Mouse (Mus musculus) kidney, embryonic 14.5 days (tissue): ENCODE results near the gene Rprd1b. TPM values are rescaled to one million over a fixed set of nuclear protein-coding genes. Genes with fewer than 3 reads are reported as not detected.

Experiments
- ATAC-seq: fragments of 200-750 bp; cut with Nextera tagmentation; 2 replicates; pipeline ENCODE4 v1.8.0; 2017; ENCODE audit warnings: moderate number of reproducible peaks, mild to moderate bottlenecking, moderate TSS enrichment, moderate library complexity; ENCODE audit not compliant: low FRiP score, low TSS enrichment
- H3K27ac ChIP-seq: fragments of 300-500 bp; sonication (generic); 2 replicates; pipeline ENCODE4 v1.5.1; 2014; ENCODE audit warnings: low read depth, mild to moderate bottlenecking, low read length, moderate library complexity, mixed read lengths
- H3K27me3 ChIP-seq: fragments of 300-500 bp; sonication (generic); 2 replicates; pipeline ENCODE4 v1.6.1; 2014; ENCODE audit warnings: mild to moderate bottlenecking, low read length; ENCODE audit not compliant: control insufficient read depth, insufficient read depth
- H3K36me3 ChIP-seq: fragments of 300-500 bp; sonication (generic); 2 replicates; pipeline ENCODE4 v1.6.1; 2014; ENCODE audit warnings: low read length, mixed read lengths; ENCODE audit not compliant: control insufficient read depth, insufficient read depth
- H3K4me1 ChIP-seq: fragments of 300-500 bp; sonication (generic); 2 replicates; pipeline ENCODE4 v1.6.1; 2014; ENCODE audit warnings: low read length, mixed read lengths; ENCODE audit not compliant: control insufficient read depth, insufficient read depth
- H3K4me2 ChIP-seq: fragments of 300-500 bp; sonication (generic); replicated peaks from 2 replicates; pipeline ENCODE4 v1.6.1; 2014; ENCODE audit warnings: low read depth, mild to moderate bottlenecking, low read length
- H3K4me3 ChIP-seq: fragments of 300-500 bp; sonication (generic); 2 replicates; pipeline ENCODE4 v1.5.1; 2014; ENCODE audit warnings: mild to moderate bottlenecking, low read length
- H3K9ac ChIP-seq: fragments of 300-500 bp; sonication (generic); 2 replicates; pipeline ENCODE4 v1.6.1; 2014; ENCODE audit warnings: low read depth, mild to moderate bottlenecking, low read length, moderate library complexity
- H3K9me3 ChIP-seq: fragments of 300-500 bp; sonication (generic); 2 replicates; pipeline ENCODE4 v1.6.1; 2016; ENCODE audit warnings: low read length; ENCODE audit not compliant: control insufficient read depth
- WGBS: fragments of 180-500 bp; shearing (Covaris S2); extraction: QIAGEN DNeasy Blood & Tissue Kit; methylation state at CpG from one replicate; pipeline ENCODE4 v1.1.7; 2014; 5-methylcytosine and 5-hydroxymethylcytosine counted together
- polyA plus RNA-seq: library from polyadenylated mRNA; unstranded; fragments of >200 nt; fragmentation: Nextera tagmentation; extraction: Ambion mirVana; gene quantifications from 2 replicates; pipeline ENCODE4 v1.2.1, GENCODE M21; 2014

The Rprd1b gene
- polyA plus RNA-seq, 1 experiment from 2014 or later, result 53.3 TPM

- Histone ChIP-seq H3K27me3 (no peaks in the 10 kb centered on the region), H3K9me3 (no peaks in the 10 kb centered on the region), H3K4me3 (no peak overlapping the region), H3K4me1 (no peaks in the 10 kb centered on the region), H3K4me2 (no peak overlapping the region), H3K27ac (no peak overlapping the region), H3K9ac (no peak overlapping the region), H3K36me3 (peaks cover 71% of the 10 kb centered on the region)
- WGBS, result 79% methylated on average over 5 of the region's 5 CpGs
- ATAC-seq, result 0 out of 2 replicates have a peak, but pooled peaks have one; percentile 32
Measured at GRCm38 (mm10) chr2:158065064-158065463, 36.8 kb downstream of the Rprd1b start.

GRCm38 (mm10) chr2:158066456-158066855 lies 38.2 kb downstream of the Rprd1b start:
- Histone ChIP-seq H3K9ac (no peak overlapping the region), H3K4me3 (no peak overlapping the region), H3K4me2 (no peak overlapping the region), H3K36me3 (peaks cover 69% of the 10 kb centered on the region), H3K27me3 (no peaks in the 10 kb centered on the region), H3K27ac (no peak overlapping the region), H3K9me3 (no peaks in the 10 kb centered on the region), H3K4me1 (no peaks in the 10 kb centered on the region)
- ATAC-seq, result no peak

- H3K9ac ChIP-seq, result no peak overlapping the region
- no peak for ATAC-seq
- 92% methylated on average over 5 of the region's 5 CpGs for WGBS
- no peaks in the 10 kb centered on the region for H3K9me3 ChIP-seq
- H3K4me2 ChIP-seq, result no peak overlapping the region
- peaks cover 67% of the 10 kb centered on the region for H3K36me3 ChIP-seq
- H3K27ac ChIP-seq, result no peak overlapping the region
- no peak overlapping the region for H3K4me3 ChIP-seq
- no peaks in the 10 kb centered on the region for H3K27me3 ChIP-seq
- H3K4me1 ChIP-seq, result no peaks in the 10 kb centered on the region
Measured at GRCm38 (mm10) chr2:158067260-158067824, 39.0 kb downstream of the Rprd1b start.

GRCm38 (mm10) chr2:158068444-158068971 lies 40.2 kb downstream of the Rprd1b start:
- Histone ChIP-seq H3K27ac (no peak overlapping the region), H3K4me2 (no peak overlapping the region), H3K9ac (no peak overlapping the region), H3K4me3 (no peak overlapping the region), H3K27me3 (no peaks in the 10 kb centered on the region), H3K4me1 (no peaks in the 10 kb centered on the region), H3K9me3 (no peaks in the 10 kb centered on the region), H3K36me3 (peaks cover 67% of the 10 kb centered on the region)
- no peak for ATAC-seq

- no peaks in the 10 kb centered on the region for H3K9me3 ChIP-seq
- H3K27me3 ChIP-seq, result no peaks in the 10 kb centered on the region
- H3K9ac ChIP-seq, result no peak overlapping the region
- no peak overlapping the region for H3K4me3 ChIP-seq
- no peaks in the 10 kb centered on the region for H3K4me1 ChIP-seq
- H3K4me2 ChIP-seq, result no peak overlapping the region
- ATAC-seq, result no peak
- no peak overlapping the region for H3K27ac ChIP-seq
- 68% methylated on average over 3 of the region's 3 CpGs for WGBS
- H3K36me3 ChIP-seq, result peaks cover 74% of the 10 kb centered on the region
Measured at GRCm38 (mm10) chr2:158070885-158071632, 42.8 kb downstream of the Rprd1b start.

- 73% methylated on average over 5 of the region's 5 CpGs for WGBS
- no peak overlapping the region for H3K4me3 ChIP-seq
- ATAC-seq, result no peak
- no peak overlapping the region for H3K27ac ChIP-seq
- no peaks in the 10 kb centered on the region for H3K4me1 ChIP-seq
- H3K9me3 ChIP-seq, result no peaks in the 10 kb centered on the region
- no peaks in the 10 kb centered on the region for H3K27me3 ChIP-seq
- no peak overlapping the region for H3K9ac ChIP-seq
- H3K36me3 ChIP-seq, result peaks cover 74% of the 10 kb centered on the region
- no peak overlapping the region for H3K4me2 ChIP-seq
Measured at GRCm38 (mm10) chr2:158071633-158071995, 43.3 kb downstream of the Rprd1b start.

GRCm38 (mm10) chr2:158074835-158075234 lies 46.5 kb downstream of the Rprd1b start:
- H3K27me3 ChIP-seq, result no peaks in the 10 kb centered on the region
- WGBS, result 92% methylated on average over 5 of the region's 5 CpGs
- H3K27ac ChIP-seq, result no peak overlapping the region
- no peak for ATAC-seq
- H3K9me3 ChIP-seq, result no peaks in the 10 kb centered on the region
- no peaks in the 10 kb centered on the region for H3K4me1 ChIP-seq
- no peak overlapping the region for H3K9ac ChIP-seq
- peaks cover 71% of the 10 kb centered on the region for H3K36me3 ChIP-seq
- no peak overlapping the region for H3K4me2 ChIP-seq
- H3K4me3 ChIP-seq, result no peak overlapping the region

GRCm38 (mm10) chr2:158076690-158077089 lies 48.4 kb downstream of the Rprd1b start:
- no peak overlapping the region for H3K9ac ChIP-seq
- no peak for ATAC-seq
- H3K4me3 ChIP-seq, result no peak overlapping the region
- H3K36me3 ChIP-seq, result peaks cover 55% of the 10 kb centered on the region
- H3K27ac ChIP-seq, result no peak overlapping the region
- H3K4me2 ChIP-seq, result no peak overlapping the region
- H3K4me1 ChIP-seq, result peaks cover 2% of the 10 kb centered on the region; the same call in 1 of the 2 replicates
- 85% methylated on average over 6 of the region's 6 CpGs for WGBS
- no peaks in the 10 kb centered on the region for H3K27me3 ChIP-seq
- H3K9me3 ChIP-seq, result no peaks in the 10 kb centered on the region

- Histone ChIP-seq H3K27me3 (no peaks in the 10 kb centered on the region), H3K4me3 (no peak overlapping the region), H3K4me1 (peaks cover 2% of the 10 kb centered on the region; the same call in 1 of the 2 replicates), H3K36me3 (peaks cover 46% of the 10 kb centered on the region), H3K9ac (no peak overlapping the region), H3K4me2 (no peak overlapping the region), H3K9me3 (no peaks in the 10 kb centered on the region), H3K27ac (no peak overlapping the region)
- whole genome bisulfite sequencing, result 57% methylated on average over 2 of the region's 2 CpGs
- ATAC-seq, result no peak
Measured at GRCm38 (mm10) chr2:158077981-158078380, 49.7 kb downstream of the Rprd1b start.
